Mouse (Mus musculus) cerebellum, adult 18-20 months (tissue): Measurements from ENCODE around the gene Edc3.

Experiments used
- DNase-seq, 2 experiments: peaks; one replicate each; pipeline ENCODE4 v3.0.0; 2021

Edc3 gene

GRCm38 (mm10) chr9:57708068-57708719, at the start of gene Edc3:
TSS of gene Edc3 (plus strand) at chr9:57708540.
- peak; percentile 86 to 88 for DNase-seq

- DNase-seq: no peak
These were observed 49.4 kb upstream of the Edc3 start for GRCm38 (mm10) chr9:57658970-57659369.

- peak; percentile 81 to 82 for DNase-seq
These were observed 48.6 kb upstream of the Edc3 start for GRCm38 (mm10) chr9:57659774-57660173.

GRCm38 (mm10) chr9:57660501-57660900, 47.8 kb upstream of the Edc3 start:
- no peak for DNase-seq

- DNase-seq: no peak
These were observed 46.8 kb upstream of the Edc3 start for GRCm38 (mm10) chr9:57661552-57661951.

- no peak for DNase-seq
These were observed 43.7 kb upstream of the Edc3 start for GRCm38 (mm10) chr9:57664616-57665015.

- no peak for DNase-seq
These were observed 41.8 kb upstream of the Edc3 start for GRCm38 (mm10) chr9:57666536-57666935.

GRCm38 (mm10) chr9:57667136-57667535, 41.2 kb upstream of the Edc3 start:
- DNase-seq: no peak

GRCm38 (mm10) chr9:57667817-57668216, 40.5 kb upstream of the Edc3 start:
- no peak for DNase-seq

GRCm38 (mm10) chr9:57668277-57668676, 40.1 kb upstream of the Edc3 start:
- DNase-seq: no peak

- no peak for DNase-seq
These were observed 38.8 kb upstream of the Edc3 start for GRCm38 (mm10) chr9:57669566-57669965.

GRCm38 (mm10) chr9:57671037-57671436, 37.3 kb upstream of the Edc3 start:
- DNase-seq: no peak

- no peak for DNase-seq
These were observed 36.8 kb upstream of the Edc3 start for GRCm38 (mm10) chr9:57671500-57671899.

GRCm38 (mm10) chr9:57681411-57681810, 26.9 kb upstream of the Edc3 start:
- no peak for DNase-seq

- no peak for DNase-seq
These were observed 24.8 kb upstream of the Edc3 start, which contains the start of gene Cyp1a2 for GRCm38 (mm10) chr9:57683520-57683919. TSS of gene Cyp1a2 (minus strand) at chr9:57683703.

GRCm38 (mm10) chr9:57686011-57686410, 22.3 kb upstream of the Edc3 start:
- DNase-seq: no peak

GRCm38 (mm10) chr9:57687751-57688150, 20.6 kb upstream of the Edc3 start, which contains the start of gene Cyp1a1:
TSS of gene Cyp1a1 (plus strand) at chr9:57687928.
- no peak for DNase-seq

- DNase-seq: no peak
These were observed 20.2 kb upstream of the Edc3 start for GRCm38 (mm10) chr9:57688158-57688557.

- no peak for DNase-seq
These were observed 19.7 kb upstream of the Edc3 start for GRCm38 (mm10) chr9:57688606-57689005.

- no peak for DNase-seq
These were observed 14.2 kb upstream of the Edc3 start for GRCm38 (mm10) chr9:57694108-57694507.

- DNase-seq: peak; percentile 70 to 79
These were observed 11.7 kb upstream of the Edc3 start for GRCm38 (mm10) chr9:57696380-57697285.

GRCm38 (mm10) chr9:57697380-57697779, 11.0 kb upstream of the Edc3 start:
- DNase-seq: no peak

- no peak for DNase-seq
These were observed 9.7 kb upstream of the Edc3 start for GRCm38 (mm10) chr9:57698466-57699150.
